Mouse (Mus musculus) frontal cortex, adult 2 months (tissue): ENCODE measurements around the gene Bsnd. TPM values are rescaled to one million over a fixed set of nuclear protein-coding genes. Genes with fewer than 3 reads are reported as not detected.

Experiments used
- DNase-seq, 2 experiments: peaks; one replicate each; pipeline ENCODE4 v3.0.0; 2022; ENCODE audit warnings: low spot score in 1 of 2; ENCODE audit errors: extremely low spot score in 1 of 2
- polyA plus RNA-seq: library from polyadenylated mRNA; depleted of rRNA; stranded (reverse); fragments of >200 nt; gene quantifications from 2 replicates; pipeline ENCODE4 v1.2.3, GENCODE M21; 2012; rRNA removed

Gene Bsnd
- not detected in 2 replicates for polyA plus RNA-seq

- DNase-seq, result no peak
These were observed at the start of gene Bsnd for GRCm38 (mm10) chr4:106492116-106492515. TSS of gene Bsnd (minus strand) at chr4:106492283.

DNA sequence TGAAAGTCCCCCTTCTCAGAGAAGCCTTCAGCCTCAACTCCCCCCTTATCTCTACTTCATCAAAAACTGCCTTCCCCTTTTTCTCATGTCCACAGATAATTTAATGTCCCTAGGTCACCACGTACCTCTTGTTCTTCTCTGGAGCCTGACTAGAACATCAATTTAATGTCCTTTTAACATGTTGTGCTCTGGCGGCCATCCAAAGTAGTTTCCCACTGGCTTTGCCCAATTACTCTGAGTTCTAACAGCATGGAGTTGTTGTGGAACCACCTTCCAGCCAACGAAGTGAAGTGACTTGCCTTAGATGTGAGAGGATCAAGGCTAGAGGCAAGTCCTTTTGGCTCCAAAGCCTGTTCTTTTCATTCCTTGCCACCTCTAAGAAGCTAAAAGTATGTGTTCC is 49.4 kb upstream of the Bsnd start:
- DNase-seq, result no peak

GRCm38 (mm10) chr4:106539756-106540155 is 47.7 kb upstream of the Bsnd start:
- no peak for DNase-seq

DNA sequence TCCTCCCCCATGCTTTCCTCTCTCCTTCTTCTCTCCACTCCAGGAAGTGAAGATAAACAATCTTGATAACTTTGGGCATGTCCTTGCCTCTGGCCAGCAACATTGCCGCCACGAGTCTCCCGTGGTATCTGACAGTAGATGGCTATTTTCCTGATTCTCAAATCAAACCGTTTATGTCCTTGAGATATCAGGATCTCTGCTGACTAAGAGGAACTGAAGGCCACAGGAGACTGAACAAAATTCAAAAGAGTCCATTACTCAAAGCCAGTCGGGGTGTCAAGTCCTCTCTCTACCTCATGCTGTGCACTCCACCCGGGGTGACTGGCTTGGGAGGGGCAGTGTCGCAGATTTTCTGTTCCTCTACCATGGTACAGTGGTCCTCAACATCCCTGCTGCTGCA is 42.2 kb upstream of the Bsnd start:
- no peak for DNase-seq

- no peak for DNase-seq
These were observed 41.5 kb upstream of the Bsnd start for GRCm38 (mm10) chr4:106533421-106534080.

DNA sequence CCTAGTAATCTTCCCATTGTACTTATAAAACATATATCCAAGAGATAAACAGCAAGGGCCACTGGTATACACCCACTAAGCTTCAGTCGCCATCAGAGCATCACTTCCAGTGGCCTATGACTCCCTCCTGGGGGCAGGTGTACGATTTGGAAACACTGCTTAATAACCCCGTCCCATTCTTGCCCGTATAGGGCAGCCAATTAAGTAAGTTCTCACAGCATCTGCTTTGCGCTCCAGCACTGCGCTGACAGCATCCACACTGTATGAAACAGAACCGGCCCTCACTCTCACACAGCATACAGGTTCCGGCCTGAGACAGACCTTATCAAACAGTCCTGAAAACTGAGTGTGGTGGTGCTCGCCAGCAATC is 38.0 kb upstream of the Bsnd start:
- no peak for DNase-seq

GRCm38 (mm10) chr4:106529375-106530112 is 37.5 kb upstream of the Bsnd start:
- peak; percentile 81 to 95 for DNase-seq

GRCm38 (mm10) chr4:106527856-106528547 is 35.9 kb upstream of the Bsnd start:
- peak in 1 of 2 experiments; percentile 58 for DNase-seq

- no peak for DNase-seq
These were observed 32.9 kb upstream of the Bsnd start for GRCm38 (mm10) chr4:106525001-106525400.

DNA sequence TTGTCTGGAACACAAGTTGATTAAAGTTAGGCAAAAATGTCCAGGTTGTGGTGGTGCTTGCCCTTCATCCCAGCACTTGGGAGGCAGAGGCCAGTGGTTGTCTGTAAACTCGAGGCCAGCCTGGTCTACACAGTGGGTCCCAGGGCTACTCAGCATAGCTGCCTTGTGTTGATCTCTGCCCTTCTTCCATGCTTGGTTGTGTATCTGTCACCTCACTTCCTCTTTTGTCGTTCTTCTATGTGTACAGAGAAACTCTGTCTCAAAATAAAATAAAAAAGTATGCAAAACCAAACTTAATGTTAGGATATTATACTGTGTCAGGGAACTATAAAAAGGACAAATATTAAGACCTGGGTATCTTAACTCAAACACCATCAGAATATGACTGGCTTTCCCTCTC is 32.0 kb upstream of the Bsnd start:
- no peak for DNase-seq

DNA sequence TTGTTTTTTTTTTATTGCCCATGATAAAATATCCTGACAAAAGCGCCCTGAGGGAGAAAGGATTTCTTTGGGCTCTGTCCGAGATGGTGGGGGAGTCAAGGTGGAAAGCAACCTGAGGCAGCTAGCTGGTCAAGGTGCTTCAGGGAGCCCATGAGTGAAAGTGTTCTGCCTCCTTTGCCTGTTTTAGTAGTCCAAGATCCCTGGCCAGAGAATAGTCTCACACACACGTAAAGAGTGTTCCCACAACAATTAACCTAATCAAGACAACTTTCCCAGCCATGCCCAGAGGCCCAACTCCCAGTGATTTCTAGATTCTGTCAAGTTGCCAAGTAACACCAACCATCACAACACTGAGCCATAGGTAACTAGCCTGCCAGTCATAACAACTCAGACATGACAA is 30.5 kb upstream of the Bsnd start:
- DNase-seq, result no peak

DNA sequence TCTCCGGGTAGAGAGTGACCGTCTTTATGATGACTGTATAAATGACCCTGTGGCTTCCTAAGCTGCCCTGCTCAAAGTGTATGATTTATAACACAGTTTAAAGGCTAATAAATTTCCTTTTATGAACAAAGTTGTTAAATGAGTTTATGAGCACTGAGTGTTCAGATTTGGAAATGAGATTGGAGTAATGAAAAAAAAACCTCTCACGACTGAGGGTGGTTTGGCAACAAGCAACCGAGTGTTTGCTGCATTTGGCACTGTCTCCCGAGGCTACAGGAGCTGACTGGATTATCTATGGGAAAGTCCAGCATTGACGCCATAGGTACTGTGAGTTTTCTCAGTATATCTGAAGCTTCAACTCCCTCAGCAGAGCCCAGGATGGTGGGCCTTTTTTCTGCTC is 22.5 kb upstream of the Bsnd start:
- DNase-seq, result no peak

- DNase-seq, result no peak
These were observed 17.8 kb upstream of the Bsnd start for GRCm38 (mm10) chr4:106509888-106510287.

GRCm38 (mm10) chr4:106505453-106506058 is 13.5 kb upstream of the Bsnd start:
- no peak for DNase-seq

GRCm38 (mm10) chr4:106503578-106503977 is 11.5 kb upstream of the Bsnd start:
- DNase-seq, result no peak

DNA sequence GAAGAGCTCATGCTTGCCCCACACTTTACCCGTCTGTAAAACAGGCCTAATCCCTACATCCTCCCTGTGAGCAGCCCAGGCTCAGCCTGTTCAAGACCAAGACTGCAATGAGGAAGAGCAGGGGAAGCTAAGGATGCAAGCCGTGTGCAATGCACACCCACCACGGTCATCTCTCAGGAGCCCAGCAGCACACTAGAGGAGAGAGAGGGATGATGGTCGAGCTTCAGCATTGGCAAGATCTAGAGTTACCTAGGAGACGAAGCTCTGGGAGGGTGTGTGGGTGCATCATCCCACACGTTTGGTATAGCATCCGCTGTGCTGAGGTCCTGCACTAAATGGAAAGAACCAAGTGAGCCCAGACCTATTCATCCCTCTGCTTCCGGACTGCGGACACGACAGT is 8.0 kb upstream of the Bsnd start:
- peak; percentile 34 to 56 for DNase-seq

DNA sequence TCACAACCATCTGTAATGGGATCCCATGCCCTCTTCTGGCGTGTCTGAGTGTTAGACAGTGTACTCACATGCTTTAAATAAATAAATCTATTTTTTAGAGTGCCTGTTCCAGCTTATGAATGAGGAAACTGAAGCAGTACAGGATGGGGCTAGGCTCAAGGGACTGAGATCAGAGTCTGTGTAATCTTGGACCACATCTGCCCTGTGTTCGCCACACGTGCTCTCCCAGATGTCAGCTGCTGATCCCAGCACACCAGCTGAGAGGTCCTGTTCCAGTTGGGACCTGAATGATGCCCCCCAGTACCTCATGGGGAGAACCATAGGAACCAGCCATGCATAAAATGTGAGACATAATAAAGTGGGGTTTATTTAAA is 6.4 kb upstream of the Bsnd start:
- no peak for DNase-seq

GRCm38 (mm10) chr4:106497776-106498470 is 5.8 kb upstream of the Bsnd start:
- DNase-seq, result no peak

DNA sequence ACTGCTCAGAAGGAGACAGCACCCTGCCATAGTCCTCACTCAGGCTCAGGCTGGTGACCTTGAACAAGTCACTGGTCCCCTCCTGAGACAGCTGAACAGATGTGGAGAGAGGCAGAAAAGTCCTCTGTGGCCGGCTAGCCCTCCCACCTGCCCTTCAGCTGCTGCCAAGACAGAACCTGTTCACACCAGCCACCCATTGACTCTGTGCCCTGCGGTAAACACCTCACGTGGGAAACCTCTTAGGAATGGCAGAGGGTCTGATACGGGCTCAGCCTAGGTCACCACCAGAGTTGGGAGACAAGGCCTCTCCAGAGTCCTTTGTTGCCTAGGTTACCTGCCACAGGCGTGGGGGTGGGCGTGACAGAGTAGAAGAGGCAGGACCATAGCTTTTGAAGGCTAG is 4.8 kb upstream of the Bsnd start:
- DNase-seq, result no peak

DNA sequence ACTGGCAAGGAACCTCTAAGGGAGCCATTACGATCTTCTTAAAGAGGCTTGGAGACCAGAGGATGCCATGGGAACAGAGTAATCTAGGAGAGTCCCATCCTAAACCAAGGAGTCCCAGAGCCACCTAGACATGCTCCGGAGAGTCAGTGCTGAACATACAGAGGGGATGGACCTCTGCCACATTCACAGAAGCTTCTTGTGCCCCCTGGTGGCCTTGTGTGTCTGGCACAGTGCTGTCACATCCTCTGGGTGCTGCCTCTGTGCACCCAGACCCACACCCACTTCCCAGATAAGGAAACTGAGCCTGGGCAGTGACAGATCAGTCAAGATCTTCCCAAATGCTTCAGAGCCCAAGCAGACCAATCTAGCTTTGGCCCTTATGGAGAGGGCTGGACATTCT is 1.6 kb upstream of the Bsnd start:
- no peak for DNase-seq

DNA sequence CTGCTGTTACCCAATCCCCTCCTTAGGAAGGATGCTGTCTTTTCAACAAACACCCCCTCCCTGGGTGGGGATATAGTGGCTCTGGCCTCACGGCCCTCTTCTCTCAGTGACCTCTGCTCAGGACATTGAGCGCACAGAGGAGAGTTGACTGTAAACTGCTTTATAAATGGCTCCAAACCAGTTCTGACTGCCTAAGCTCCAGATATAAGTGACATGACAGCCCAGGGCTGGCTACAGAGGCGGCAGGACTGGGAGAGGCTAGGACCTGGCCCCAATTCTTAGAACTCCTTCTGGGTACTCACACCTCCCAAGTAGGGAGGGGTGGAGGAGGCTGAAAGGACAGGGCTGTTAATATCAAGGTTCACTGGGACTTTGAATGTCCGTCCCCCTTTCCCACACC is 1.5 kb downstream of the Bsnd start:
- DNase-seq, result no peak
